Mouse (Mus musculus): ENCODE measurements around the gene Mtg2. TPM values are rescaled to one million over a fixed set of nuclear protein-coding genes. Genes with fewer than 3 reads are reported as not detected.

Mtg2 gene
- polyA plus RNA-seq, 1 experiment from 2014 or later, result 26.4 TPM

- Histone ChIP-seq H3K36me3 (peaks cover 10% of the 10 kb centered on the region), H3K27ac (no peak overlapping the region), H3K9ac (no peak overlapping the region), H3K27me3 (no peaks in the 10 kb centered on the region), H3K9me3 (replicated peaks) (no peaks in the 10 kb centered on the region), H3K4me3 (replicated peaks) (no peak overlapping the region), H3K4me2 (no peak overlapping the region), H3K4me1 (peaks cover 11% of the 10 kb centered on the region; the same call in 1 of the 2 replicates)
- 43% methylated on average over 1 of the region's 1 CpGs for WGBS
- no peak for ATAC-seq (replicated peaks; ENCODE audit: low FRiP score)
These were observed 57.3 kb downstream of the Mtg2 start for GRCm38 (mm10) chr2:180127675-180128074.

GRCm38 (mm10) chr2:180133231-180133630, 62.8 kb downstream of the Mtg2 start:
- Histone ChIP-seq H3K9ac (no peak overlapping the region), H3K36me3 (peaks cover 10% of the 10 kb centered on the region; the same call in 1 of the 2 replicates), H3K4me1 (no peaks in the 10 kb centered on the region), H3K27me3 (no peaks in the 10 kb centered on the region), H3K9me3 (replicated peaks) (no peaks in the 10 kb centered on the region), H3K4me2 (no peak overlapping the region), H3K4me3 (replicated peaks) (no peak overlapping the region), H3K27ac (no peak overlapping the region)
- 95% methylated on average over 4 of the region's 4 CpGs for WGBS
- no peak for ATAC-seq (replicated peaks; ENCODE audit: low FRiP score)

DNA sequence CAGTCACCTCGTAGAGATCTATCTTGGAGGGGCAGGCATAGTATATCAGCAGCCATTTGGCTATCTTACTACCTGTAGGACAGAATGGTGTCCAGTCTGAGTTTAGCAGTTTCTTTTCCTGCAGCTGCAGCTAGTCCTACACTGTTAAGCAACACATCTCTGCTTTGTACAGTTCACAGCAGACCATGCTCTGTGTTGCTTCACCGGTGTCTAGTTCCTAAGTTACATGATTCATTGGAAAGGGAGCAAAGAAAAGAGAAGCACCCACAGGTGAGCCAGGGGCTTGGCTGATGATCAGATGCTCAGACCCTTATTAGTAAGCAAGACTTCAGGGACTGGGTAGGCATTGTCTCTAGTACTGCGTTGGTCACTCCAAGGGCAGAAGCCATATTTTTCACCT, 63.5 kb downstream of the Mtg2 start:
- no peaks in the 10 kb centered on the region for H3K4me1 ChIP-seq
- ATAC-seq (replicated peaks; ENCODE audit: low FRiP score), result no peak
- WGBS, result 76% methylated on average over 3 of the region's 3 CpGs

DNA sequence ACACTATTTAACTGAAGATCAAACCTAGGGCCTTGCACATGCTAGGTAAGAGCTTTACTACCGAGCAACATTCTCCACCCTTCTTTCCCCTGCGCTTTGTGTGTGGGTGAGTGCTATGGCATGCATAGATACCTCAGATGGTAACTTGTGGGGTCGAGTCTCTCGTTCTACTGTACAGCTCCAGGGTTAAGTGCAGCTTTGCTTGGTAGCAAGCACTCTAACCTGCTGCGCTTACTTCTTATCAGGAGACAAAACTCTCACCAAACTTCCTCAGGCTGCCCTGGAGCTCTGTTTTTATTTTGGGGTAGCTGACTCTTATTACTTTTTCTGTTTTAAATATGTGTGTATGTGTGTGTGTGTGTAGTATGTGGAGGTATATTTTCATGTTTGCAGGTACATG, 65.0 kb downstream of the Mtg2 start:
- ATAC-seq (replicated peaks; ENCODE audit: low FRiP score), result no peak
- Histone ChIP-seq H3K27me3 (no peaks in the 10 kb centered on the region), H3K4me2 (no peak overlapping the region), H3K36me3 (peaks cover 30% of the 10 kb centered on the region), H3K9me3 (replicated peaks) (no peaks in the 10 kb centered on the region), H3K27ac (no peak overlapping the region), H3K4me1 (no peaks in the 10 kb centered on the region), H3K9ac (no peak overlapping the region), H3K4me3 (replicated peaks) (no peak overlapping the region)
- 79% methylated on average over 5 of the region's 5 CpGs for WGBS

More for the DNA sequence above, 63.5 kb downstream of the Mtg2 start:
- Histone ChIP-seq H3K36me3 (peaks cover 16% of the 10 kb centered on the region), H3K9ac (no peak overlapping the region), H3K27me3 (no peaks in the 10 kb centered on the region), H3K27ac (no peak overlapping the region), H3K9me3 (replicated peaks) (no peaks in the 10 kb centered on the region), H3K4me3 (replicated peaks) (no peak overlapping the region), H3K4me2 (no peak overlapping the region)

Other genes with a start within 250 kb of the Mtg2 start
- 3.5 and 3.9 TPM in 2 replicates for gene Taf4, start 93.9 kb upstream of the Mtg2 start, polyA plus RNA-seq (2015; fragmentation: Nextera tagmentation; extraction: Ambion mirVana)
- gene Lsm14b, start 45.6 kb upstream of the Mtg2 start, polyA plus RNA-seq (2015; fragmentation: Nextera tagmentation; extraction: Ambion mirVana), result 9.5 and 10.1 TPM in 2 replicates
- 615 and 646 TPM in 2 replicates for gene Psma7, start 28.2 kb upstream of the Mtg2 start, polyA plus RNA-seq (2015; fragmentation: Nextera tagmentation; extraction: Ambion mirVana)
- gene Ss18l1, start 28.1 kb upstream of the Mtg2 start, polyA plus RNA-seq (2015; fragmentation: Nextera tagmentation; extraction: Ambion mirVana), result 6.3 and 6.4 TPM in 2 replicates
- not detected in 2 replicates for gene Hrh3, start 33.9 kb downstream of the Mtg2 start, polyA plus RNA-seq (2015; fragmentation: Nextera tagmentation; extraction: Ambion mirVana)
- 30.3 and 32.1 TPM in 2 replicates for gene Osbpl2, start 48.7 kb downstream of the Mtg2 start, polyA plus RNA-seq (2015; fragmentation: Nextera tagmentation; extraction: Ambion mirVana)
- gene Adrm1, start 100.9 kb downstream of the Mtg2 start, polyA plus RNA-seq (2015; fragmentation: Nextera tagmentation; extraction: Ambion mirVana), result 193 and 207 TPM in 2 replicates
- 40.6 and 46.7 TPM in 2 replicates for gene Lama5, start 155.3 kb downstream of the Mtg2 start, polyA plus RNA-seq (2015; fragmentation: Nextera tagmentation; extraction: Ambion mirVana)
- gene Rps21, start 186.8 kb downstream of the Mtg2 start, polyA plus RNA-seq (2015; fragmentation: Nextera tagmentation; extraction: Ambion mirVana), result 637 and 713 TPM in 2 replicates
- 11.8 and 12.3 TPM in 2 replicates for gene Cables2, start 202.9 kb downstream of the Mtg2 start, polyA plus RNA-seq (2015; fragmentation: Nextera tagmentation; extraction: Ambion mirVana)
- 0.84 and 0.87 TPM in 2 replicates for gene Rbbp8nl, start 219.3 kb downstream of the Mtg2 start, polyA plus RNA-seq (2015; fragmentation: Nextera tagmentation; extraction: Ambion mirVana)

Data from kidney, embryonic 15.5 days (tissue).